Mouse (Mus musculus) stomach, embryonic 15.5 days (tissue): ENCODE data around the gene Myo19. TPM values are rescaled to one million over a fixed set of nuclear protein-coding genes. Genes with fewer than 3 reads are reported as not detected.

Source experiments
- ATAC-seq: fragments of 200-750 bp; cut with Nextera tagmentation; 2 replicates; pipeline ENCODE4 v1.8.0; 2017; ENCODE audit warnings: low read depth, moderate number of reproducible peaks, moderate TSS enrichment; ENCODE audit not compliant: insufficient read depth, low FRiP score
- H3K27ac ChIP-seq: fragments of 300-500 bp; sonication (generic); 2 replicates; pipeline ENCODE4 v1.5.1; 2015; ENCODE audit warnings: mild to moderate bottlenecking, inconsistent platforms
- H3K27me3 ChIP-seq: fragments of 300-500 bp; sonication (generic); replicated peaks from 2 replicates; pipeline ENCODE4 v1.6.1; 2015; ENCODE audit warnings: inconsistent platforms
- H3K36me3 ChIP-seq: fragments of 300-500 bp; sonication (generic); 2 replicates; pipeline ENCODE4 v1.6.1; 2015; ENCODE audit warnings: inconsistent platforms
- H3K4me1 ChIP-seq: fragments of 300-500 bp; sonication (generic); 2 replicates; pipeline ENCODE4 v1.6.1; 2015; ENCODE audit warnings: inconsistent platforms
- H3K4me2 ChIP-seq: fragments of 300-500 bp; sonication (generic); 2 replicates; pipeline ENCODE4 v1.6.1; 2015; ENCODE audit warnings: mild to moderate bottlenecking, inconsistent platforms
- H3K4me3 ChIP-seq: fragments of 300-500 bp; sonication (generic); replicated peaks from 2 replicates; pipeline ENCODE4 v1.5.1; 2015; ENCODE audit warnings: inconsistent platforms
- H3K9ac ChIP-seq: fragments of 300-500 bp; sonication (generic); 2 replicates; pipeline ENCODE4 v1.6.1; 2015; ENCODE audit warnings: inconsistent platforms
- H3K9me3 ChIP-seq: fragments of 300-500 bp; sonication (generic); 2 replicates; pipeline ENCODE4 v1.6.1; 2016; ENCODE audit warnings: inconsistent platforms
- WGBS: fragments of 180-500 bp; shearing (Covaris S2); methylation state at CpG from one replicate; pipeline ENCODE4 v1.1.7; 2015; 5-methylcytosine and 5-hydroxymethylcytosine counted together
- polyA plus RNA-seq: library from polyadenylated mRNA; unstranded; fragments of >200 nt; fragmentation: Nextera tagmentation; extraction: Ambion mirVana; gene quantifications from 2 replicates; pipeline ENCODE4 v1.2.1, GENCODE M21; 2015

Myo19 gene
- polyA plus RNA-seq, 1 experiment from 2014 or later: 6.8 TPM

GRCm38 (mm10) chr11:84889492-84889891 is 9.5 kb downstream of the Myo19 start:
- WGBS: 93% methylated on average over 2 of the region's 2 CpGs

DNA sequence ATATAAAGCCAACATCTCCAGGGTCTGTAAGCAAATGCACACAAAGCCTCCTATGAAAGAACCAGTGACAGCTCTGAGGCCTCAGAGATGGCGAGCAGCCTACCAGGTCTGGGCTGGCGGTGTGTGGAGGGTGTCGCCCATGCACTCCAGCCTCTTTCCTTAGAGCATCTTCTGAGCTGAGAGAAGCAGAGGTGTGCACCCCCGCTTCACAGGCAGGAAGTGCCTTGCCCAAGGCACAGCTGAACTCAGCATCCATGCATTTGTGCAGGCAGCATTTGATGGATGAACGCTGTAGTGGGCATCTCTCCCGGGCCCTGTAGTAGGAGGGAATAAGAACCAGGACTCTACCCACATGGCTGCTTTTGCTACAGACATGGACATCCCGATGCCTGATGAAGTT is 11.8 kb downstream of the Myo19 start:
- WGBS: 89% methylated on average over 7 of the region's 7 CpGs
- no peaks in the 10 kb centered on the region for H3K9me3 ChIP-seq
- H3K4me1 ChIP-seq: no peaks in the 10 kb centered on the region
- no peak overlapping the region for H3K4me2 ChIP-seq
- ATAC-seq: no peak
- H3K36me3 ChIP-seq: peaks cover 14% of the 10 kb centered on the region
- no peak overlapping the region for H3K4me3 ChIP-seq
- H3K27ac ChIP-seq: no peak overlapping the region
- no peak overlapping the region for H3K9ac ChIP-seq
- no peaks in the 10 kb centered on the region for H3K27me3 ChIP-seq

More at GRCm38 (mm10) chr11:84889492-84889891, 9.5 kb downstream of the Myo19 start:
- Histone ChIP-seq H3K4me3 (no peak overlapping the region), H3K27me3 (no peaks in the 10 kb centered on the region), H3K9me3 (no peaks in the 10 kb centered on the region), H3K9ac (no peak overlapping the region), H3K4me2 (no peak overlapping the region), H3K36me3 (peaks cover 16% of the 10 kb centered on the region), H3K27ac (no peak overlapping the region), H3K4me1 (no peaks in the 10 kb centered on the region)
- no peak for ATAC-seq

DNA sequence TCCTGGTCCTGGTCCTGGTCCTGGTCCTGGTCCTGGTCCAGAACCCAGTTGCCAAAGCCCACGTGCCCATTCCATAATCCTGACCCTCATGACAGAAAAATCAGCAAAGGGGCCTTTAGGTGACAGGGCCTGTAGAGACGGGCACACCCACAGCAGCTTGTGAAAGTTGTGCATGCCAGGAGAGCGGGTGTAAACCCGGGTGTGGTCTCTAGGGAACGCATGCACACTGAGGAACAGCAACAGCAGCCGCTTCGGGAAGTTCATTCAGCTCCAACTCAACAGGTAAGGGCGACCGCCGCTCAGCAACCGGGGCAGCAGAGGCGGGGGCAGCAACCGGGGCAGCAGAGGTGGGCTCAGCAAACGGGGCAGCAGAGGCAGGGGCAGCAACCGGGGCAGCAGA is 13.2 kb downstream of the Myo19 start:
- no peaks in the 10 kb centered on the region for H3K9me3 ChIP-seq
- H3K9ac ChIP-seq: no peak overlapping the region
- WGBS: 83% methylated on average over 15 of the region's 15 CpGs
- no peak for ATAC-seq
- no peak overlapping the region for H3K27ac ChIP-seq
- H3K4me3 ChIP-seq: no peak overlapping the region
- no peaks in the 10 kb centered on the region for H3K27me3 ChIP-seq
- H3K4me1 ChIP-seq: no peaks in the 10 kb centered on the region
- H3K4me2 ChIP-seq: no peak overlapping the region
- H3K36me3 ChIP-seq: peaks cover 12% of the 10 kb centered on the region

- Histone ChIP-seq H3K27ac (no peak overlapping the region), H3K4me3 (no peak overlapping the region), H3K9me3 (no peaks in the 10 kb centered on the region), H3K4me1 (no peaks in the 10 kb centered on the region), H3K9ac (no peak overlapping the region), H3K4me2 (no peak overlapping the region), H3K36me3 (peaks cover 54% of the 10 kb centered on the region), H3K27me3 (no peaks in the 10 kb centered on the region)
- no peak for ATAC-seq
- WGBS: 83% methylated on average over 9 of the region's 9 CpGs
Observed at GRCm38 (mm10) chr11:84904597-84905144, 24.7 kb downstream of the Myo19 start.

- Histone ChIP-seq H3K9me3 (no peaks in the 10 kb centered on the region), H3K27me3 (no peaks in the 10 kb centered on the region), H3K9ac (no peak overlapping the region), H3K4me2 (no peak overlapping the region), H3K4me3 (no peak overlapping the region), H3K36me3 (peaks cover 55% of the 10 kb centered on the region), H3K4me1 (no peaks in the 10 kb centered on the region), H3K27ac (no peak overlapping the region)
- no peak for ATAC-seq
- WGBS: 54% methylated on average over 3 of the region's 3 CpGs
Observed at GRCm38 (mm10) chr11:84907081-84907480, 27.1 kb downstream of the Myo19 start.

DNA sequence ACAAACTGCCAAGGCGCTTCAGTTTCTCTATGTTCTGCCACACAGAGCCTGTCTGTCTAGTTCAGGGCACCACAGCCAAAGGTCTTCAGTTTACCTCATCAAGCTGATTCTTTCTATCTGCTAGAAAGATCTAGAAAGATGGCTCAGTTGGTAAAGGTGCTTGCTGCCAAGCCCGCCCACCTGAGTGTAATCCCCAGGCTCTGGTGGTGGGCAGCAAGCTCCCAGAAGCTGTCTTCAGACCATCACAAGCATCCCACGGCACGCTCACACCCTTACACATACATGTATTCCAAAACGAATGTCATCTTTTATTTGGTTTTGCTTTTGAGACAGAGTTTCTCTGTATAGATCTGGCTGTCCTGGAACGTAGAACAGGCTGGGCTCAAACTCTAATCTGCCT is 28.5 kb downstream of the Myo19 start:
- no peaks in the 10 kb centered on the region for H3K27me3 ChIP-seq
- H3K9ac ChIP-seq: no peak overlapping the region
- H3K4me3 ChIP-seq: no peak overlapping the region
- H3K27ac ChIP-seq: no peak overlapping the region
- peaks cover 47% of the 10 kb centered on the region for H3K36me3 ChIP-seq
- no peak overlapping the region for H3K4me2 ChIP-seq
- no peaks in the 10 kb centered on the region for H3K4me1 ChIP-seq
- 91% methylated on average over 6 of the region's 6 CpGs for WGBS
- no peaks in the 10 kb centered on the region for H3K9me3 ChIP-seq
- ATAC-seq: no peak

DNA sequence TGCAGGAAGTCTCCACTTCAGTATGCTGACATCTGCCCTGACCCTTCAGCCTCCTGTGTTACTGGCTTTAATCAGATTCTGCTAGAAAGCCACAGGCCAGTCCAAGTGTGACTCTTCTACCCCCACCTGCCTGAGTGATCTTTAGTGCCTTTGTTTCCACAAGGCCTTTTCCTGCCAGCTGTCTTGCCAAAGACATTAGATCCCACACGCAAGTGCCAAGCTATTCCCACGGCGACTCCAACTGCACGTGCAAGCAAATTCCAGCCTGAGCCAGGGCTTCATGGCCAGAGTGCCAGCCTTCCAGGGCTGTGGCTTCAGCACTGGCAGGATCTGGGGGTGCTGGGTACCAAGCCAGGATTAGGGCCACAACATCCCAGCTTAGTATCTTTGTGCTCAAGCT is 30.5 kb downstream of the Myo19 start:
- H3K9me3 ChIP-seq: no peaks in the 10 kb centered on the region
- H3K36me3 ChIP-seq: peaks cover 44% of the 10 kb centered on the region
- WGBS: 85% methylated on average over 4 of the region's 4 CpGs
- H3K4me1 ChIP-seq: peaks cover 4% of the 10 kb centered on the region
- no peak overlapping the region for H3K4me2 ChIP-seq
- H3K4me3 ChIP-seq: no peak overlapping the region
- no peaks in the 10 kb centered on the region for H3K27me3 ChIP-seq
- no peak overlapping the region for H3K27ac ChIP-seq
- ATAC-seq: no peak
- H3K9ac ChIP-seq: no peak overlapping the region

- ATAC-seq: no peak
- H3K4me1 ChIP-seq: peaks cover 4% of the 10 kb centered on the region
- peaks cover 19% of the 10 kb centered on the region for H3K36me3 ChIP-seq
- no peaks in the 10 kb centered on the region for H3K27me3 ChIP-seq
- H3K4me2 ChIP-seq: peak overlapping the region; percentile 52
- no peak overlapping the region for H3K4me3 ChIP-seq
- 86% methylated on average over 5 of the region's 5 CpGs for WGBS
- no peaks in the 10 kb centered on the region for H3K9me3 ChIP-seq
- no peak overlapping the region for H3K9ac ChIP-seq
- no peak overlapping the region for H3K27ac ChIP-seq
Observed at GRCm38 (mm10) chr11:84914673-84915072, 34.7 kb downstream of the Myo19 start.

GRCm38 (mm10) chr11:84916053-84916702 is 36.2 kb downstream of the Myo19 start, which contains the start of gene Znhit3:
Gene Znhit3, minus strand, starts transcription at chr11:84916366.
- H3K36me3 ChIP-seq: peaks cover 7% of the 10 kb centered on the region
- H3K9ac ChIP-seq: peak within 1 kb of the TSS; percentile 85
- WGBS: 4% methylated on average over 34 of the region's 34 CpGs
- H3K4me2 ChIP-seq: peak within 1 kb of the TSS; percentile 52
- H3K9me3 ChIP-seq: no peaks in the 10 kb centered on the region
- H3K4me1 ChIP-seq: peaks cover 4% of the 10 kb centered on the region
- ATAC-seq: peak; percentile 85
- peak within 1 kb of the TSS; percentile 37; the same call in 1 of the 2 replicates for H3K27ac ChIP-seq
- no peaks in the 10 kb centered on the region for H3K27me3 ChIP-seq
- H3K4me3 ChIP-seq: peak within 1 kb of the TSS; percentile 95

DNA sequence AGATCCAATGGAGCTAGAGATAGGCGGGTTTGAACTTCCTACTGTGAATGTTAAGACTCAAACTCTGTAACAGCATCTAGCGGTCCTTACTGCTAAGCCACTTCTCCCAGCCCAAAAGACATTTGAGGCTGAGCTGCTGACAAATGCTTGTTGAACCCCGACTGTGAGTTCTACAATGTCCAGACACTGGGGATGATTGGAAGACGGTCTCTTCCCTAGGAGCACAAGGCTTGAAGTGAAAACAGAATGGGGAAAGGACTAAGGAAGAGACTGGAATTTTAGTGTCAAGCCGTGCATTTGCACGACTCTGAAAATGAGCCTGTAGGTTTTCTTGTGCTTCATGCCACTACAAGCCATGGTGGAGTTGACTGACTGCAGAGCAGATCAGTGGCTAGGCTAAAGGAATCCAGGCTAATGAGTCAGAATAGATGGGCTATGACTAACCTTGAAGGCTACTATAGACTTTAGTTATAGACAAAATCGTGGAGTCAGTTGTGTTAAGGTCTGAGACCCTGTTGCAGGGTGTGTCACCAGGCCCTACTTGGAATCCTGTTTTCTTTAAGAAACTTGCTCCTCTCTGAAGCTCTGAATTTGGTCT is 36.9 kb downstream of the Myo19 start:
- Histone ChIP-seq H3K9me3 (no peaks in the 10 kb centered on the region), H3K4me2 (peak overlapping the region; percentile 52), H3K9ac (0 out of 2 replicates have a peak overlapping the region, but pooled peaks have one; percentile 16), H3K27me3 (no peaks in the 10 kb centered on the region), H3K36me3 (peaks cover 4% of the 10 kb centered on the region; the same call in 1 of the 2 replicates), H3K27ac (no peak overlapping the region), H3K4me3 (peak overlapping the region; percentile 95), H3K4me1 (peaks cover 4% of the 10 kb centered on the region)
- 58% methylated on average over 7 of the region's 7 CpGs for WGBS
- no peak for ATAC-seq

GRCm38 (mm10) chr11:84918425-84918824 is 38.5 kb downstream of the Myo19 start:
- ATAC-seq: peak; percentile 59; the same call in 1 of the 2 replicates
- 6% methylated on average over 16 of the region's 16 CpGs for WGBS
- H3K9ac ChIP-seq: no peak overlapping the region
- H3K4me1 ChIP-seq: peaks cover 4% of the 10 kb centered on the region
- no peaks in the 10 kb centered on the region for H3K9me3 ChIP-seq
- H3K27me3 ChIP-seq: no peaks in the 10 kb centered on the region
- peak overlapping the region; percentile 33 for H3K4me2 ChIP-seq
- H3K4me3 ChIP-seq: no peak overlapping the region
- H3K27ac ChIP-seq: no peak overlapping the region
- H3K36me3 ChIP-seq: no peaks in the 10 kb centered on the region

DNA sequence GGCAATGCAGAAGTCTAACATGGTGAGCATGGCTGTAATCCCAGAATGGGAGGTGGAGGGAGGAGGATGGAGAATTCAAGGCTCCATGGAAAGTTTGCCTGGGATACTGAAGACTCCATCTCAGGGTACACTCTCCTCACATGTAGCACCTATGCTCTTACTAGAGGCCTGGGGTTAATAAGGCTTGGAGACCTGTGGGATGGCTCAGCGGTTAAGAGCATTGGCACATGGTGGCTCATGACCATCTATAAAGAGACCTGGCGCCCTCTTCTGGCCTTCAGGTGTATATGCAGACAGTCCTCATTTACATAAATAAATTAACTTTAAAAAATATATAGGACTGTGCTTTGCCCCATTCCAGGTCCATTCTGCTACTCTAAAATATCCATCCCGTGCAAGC is 39.3 kb downstream of the Myo19 start:
- no peak for ATAC-seq
- Histone ChIP-seq H3K4me2 (no peak overlapping the region), H3K36me3 (no peaks in the 10 kb centered on the region), H3K9ac (no peak overlapping the region), H3K4me3 (no peak overlapping the region), H3K9me3 (no peaks in the 10 kb centered on the region), H3K27me3 (no peaks in the 10 kb centered on the region), H3K4me1 (peaks cover 4% of the 10 kb centered on the region), H3K27ac (no peak overlapping the region)
- WGBS: 36% methylated on average over 3 of the region's 3 CpGs
